Comparison of ENCODE assay signal across 11 mouse cellular contexts in the genomic region with DNA sequence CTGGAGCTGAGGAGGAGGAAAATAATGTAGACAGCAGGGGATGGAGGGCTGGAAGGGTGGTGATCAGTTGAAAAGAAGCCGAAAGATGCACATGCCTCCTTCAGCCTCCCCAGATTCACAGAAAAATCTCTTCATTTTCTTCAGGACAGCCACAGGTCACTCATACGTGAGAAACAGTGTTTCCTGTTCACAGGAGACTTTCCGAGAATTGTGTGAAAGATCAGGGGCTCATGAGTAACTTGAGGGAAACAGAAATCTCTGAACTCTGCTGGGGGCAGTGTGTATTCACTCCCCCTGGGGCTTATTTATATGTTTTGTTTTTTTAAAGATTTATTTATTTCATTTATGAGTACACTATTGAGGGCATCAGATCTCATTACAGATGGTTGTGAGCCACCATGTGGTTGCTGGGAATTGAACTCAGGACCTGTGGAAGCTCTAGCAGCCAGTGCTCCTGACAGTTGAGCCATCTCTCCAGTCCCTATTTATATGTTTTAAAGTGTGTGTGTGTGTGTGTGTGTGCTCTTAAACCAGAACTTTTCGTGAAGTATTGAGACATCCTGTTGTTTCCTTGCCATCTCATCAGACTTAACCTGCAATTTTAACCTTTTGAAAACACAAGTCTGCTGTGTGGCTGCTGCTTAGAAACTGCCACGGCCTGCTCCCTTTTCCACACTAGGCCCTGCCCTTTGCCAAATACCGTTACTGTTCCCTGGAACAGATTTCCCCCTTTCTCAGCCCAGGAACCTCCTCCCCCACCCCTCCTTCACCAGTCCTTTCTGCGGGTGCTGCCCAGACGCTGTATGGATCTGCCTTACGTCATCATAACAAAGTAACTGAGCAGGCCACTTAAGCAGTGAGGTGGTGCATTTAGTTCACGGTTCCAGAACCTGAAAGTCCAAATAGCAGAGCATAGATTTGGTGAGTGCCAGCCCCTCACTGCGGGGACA.
DNase-seq lines count a peak whose midpoint lies in the region; ATAC-seq and TF ChIP-seq lines count a peak whose summit lies in the region.
"Had no signal": no experiment of that assay in that cellular context is flagged by ENCODE, and none has a peak within 500 bp of the region (broad histone marks: within the 10 kb centered on the region; RNA-seq: fewer than 3 reads in every experiment).

No protein-coding gene starts in this region.

- H3K9me3 ChIP-seq in midbrain, embryonic 11.5 days (ENCODE audit: control insufficient read depth, low read length), result peaks cover 3% of the 10 kb centered on the region; the same call in 1 of the 2 replicates
- no peaks in the 10 kb centered on the region for H3K9me3 ChIP-seq in midbrain, postnatal 0 days (ENCODE audit: low read length)
- no peaks in the 10 kb centered on the region for H3K9me3 ChIP-seq in forebrain, embryonic 15.5 days
- no peaks in the 10 kb centered on the region for H3K9me3 ChIP-seq in midbrain, embryonic 16.5 days (replicated peaks; ENCODE audit: control insufficient read depth, low read length, poor library complexity, severe bottlenecking)
- H3K9me3 ChIP-seq: neural tube, embryonic 12.5 days had no signal

- no peak overlapping the region for H3K9ac ChIP-seq in midbrain, embryonic 11.5 days (ENCODE audit: low read length)
- no peak overlapping the region for H3K9ac ChIP-seq in midbrain, postnatal 0 days (replicated peaks; ENCODE audit: low read length, poor library complexity, severe bottlenecking)
- no peak overlapping the region for H3K9ac ChIP-seq in forebrain, embryonic 15.5 days (replicated peaks)
- H3K9ac ChIP-seq in midbrain, embryonic 16.5 days (ENCODE audit: low read depth, low read length), result no peak overlapping the region
- H3K9ac ChIP-seq: neural tube, embryonic 12.5 days had no signal

- H3K27ac ChIP-seq in midbrain, embryonic 11.5 days (ENCODE audit: low read depth, low read length), result no peak overlapping the region
- no peak overlapping the region for H3K27ac ChIP-seq in midbrain, postnatal 0 days (ENCODE audit: low read depth, low read length)
- peak overlapping the region; percentile 71 for H3K27ac ChIP-seq in forebrain, embryonic 15.5 days (replicated peaks)
- H3K27ac ChIP-seq in midbrain, embryonic 16.5 days (ENCODE audit: low read length), result peak overlapping the region; percentile 45

- no peak overlapping the region for H3K4me2 ChIP-seq in midbrain, embryonic 11.5 days
- H3K4me2 ChIP-seq in midbrain, postnatal 0 days (ENCODE audit: low read depth, low read length, poor library complexity, severe bottlenecking), result no peak overlapping the region
- H3K4me2 ChIP-seq in forebrain, embryonic 15.5 days (replicated peaks), result no peak overlapping the region
- no peak overlapping the region for H3K4me2 ChIP-seq in midbrain, embryonic 16.5 days (ENCODE audit: low read length)
- H3K4me2 ChIP-seq: neural tube, embryonic 12.5 days had no signal

- 56% methylated on average over 11 of the region's 11 CpGs for WGBS in midbrain, embryonic 11.5 days
- 47% methylated on average over 11 of the region's 11 CpGs for WGBS in midbrain, postnatal 0 days
- 23% methylated on average over 11 of the region's 11 CpGs for WGBS in forebrain, embryonic 15.5 days
- 41% methylated on average over 11 of the region's 11 CpGs for WGBS in midbrain, embryonic 16.5 days

- ATAC-seq in midbrain, embryonic 11.5 days (ENCODE audit: low FRiP score), result peak; percentile 14; the same call in 1 of the 2 replicates
- ATAC-seq in midbrain, postnatal 0 days (ENCODE audit: low FRiP score), result no peak
- peak; percentile 32 for ATAC-seq in forebrain, embryonic 15.5 days (replicated peaks)
- no peak for ATAC-seq in midbrain, embryonic 16.5 days

- no peak overlapping the region for H3K4me3 ChIP-seq in midbrain, embryonic 11.5 days (ENCODE audit: low read depth, low read length)
- no peak overlapping the region for H3K4me3 ChIP-seq in midbrain, postnatal 0 days (ENCODE audit: low read depth, low read length)
- H3K4me3 ChIP-seq in forebrain, embryonic 15.5 days, result no peak overlapping the region
- H3K4me3 ChIP-seq in midbrain, embryonic 16.5 days (ENCODE audit: low read depth, low read length), result no peak overlapping the region
- H3K4me3 ChIP-seq: neural tube, embryonic 12.5 days had no signal

- no peak for TF ChIP-seq POLR2A in brain, embryonic 14.5 days (IDR thresholded peaks at IDR 0.05; ENCODE audit: borderline replicate concordance, extremely low read depth, insufficient read depth, insufficient read length, poor library complexity, severe bottlenecking)

- no peaks in the 10 kb centered on the region for H3K27me3 ChIP-seq in midbrain, embryonic 11.5 days (ENCODE audit: control insufficient read depth, insufficient read depth, low read length)
- H3K27me3 ChIP-seq in midbrain, postnatal 0 days (ENCODE audit: insufficient read depth, low read length), result no peaks in the 10 kb centered on the region
- H3K27me3 ChIP-seq in forebrain, embryonic 15.5 days, result no peaks in the 10 kb centered on the region
- no peaks in the 10 kb centered on the region for H3K27me3 ChIP-seq in midbrain, embryonic 16.5 days (ENCODE audit: control insufficient read depth, insufficient read depth, low read depth, low read length)
- H3K27me3 ChIP-seq: neural tube, embryonic 12.5 days had no signal

- peaks cover 13% of the 10 kb centered on the region for H3K4me1 ChIP-seq in midbrain, embryonic 11.5 days (ENCODE audit: control insufficient read depth, insufficient read depth, low read length)
- H3K4me1 ChIP-seq in midbrain, postnatal 0 days (ENCODE audit: insufficient read depth, low read length), result peaks cover 20% of the 10 kb centered on the region; the same call in 1 of the 2 replicates
- peaks cover 56% of the 10 kb centered on the region for H3K4me1 ChIP-seq in forebrain, embryonic 15.5 days
- H3K4me1 ChIP-seq in midbrain, embryonic 16.5 days (ENCODE audit: control insufficient read depth, insufficient read depth, low read length), result peaks cover 43% of the 10 kb centered on the region

- no peak for TF ChIP-seq CTCF in midbrain, postnatal 0 days (IDR thresholded peaks at IDR 0.05)
- TF ChIP-seq CTCF in brain, embryonic 14.5 days (IDR thresholded peaks at IDR 0.05; ENCODE audit: borderline replicate concordance, extremely low read depth, insufficient read depth, insufficient read length), result no peak

- DNase-seq in midbrain, embryonic 11.5 days (ENCODE audit: low spot score, missing footprints), result no peak
- DNase-seq in midbrain, postnatal 0 days (ENCODE audit: low spot score), result no peak
- peak; percentile 81 for DNase-seq in brain, embryonic 14.5 days (ENCODE audit: low read depth)
- no peak for DNase-seq in cerebellum, postnatal 25 days
- DNase-seq in adrenal gland, adult 8-10 months, result no peak
- DNase-seq: lung, postnatal 14 days; spleen, adult 18-20 months; thymus, postnatal 4 days had no signal

- peaks cover 2% of the 10 kb centered on the region; the same call in 1 of the 2 replicates for H3K36me3 ChIP-seq in midbrain, embryonic 11.5 days (ENCODE audit: control insufficient read depth, insufficient read depth, low read length)
- H3K36me3 ChIP-seq in midbrain, postnatal 0 days (ENCODE audit: insufficient read depth, low read length), result no peaks in the 10 kb centered on the region
- H3K36me3 ChIP-seq in forebrain, embryonic 15.5 days, result 0 out of 2 replicates have a peak, but pooled peaks cover 3% of the 10 kb centered on the region
- no peaks in the 10 kb centered on the region for H3K36me3 ChIP-seq in midbrain, embryonic 16.5 days (ENCODE audit: control insufficient read depth, insufficient read depth, low read length)

Comparison
In these comparisons a context has a peak if more than half of its experiments do, and no peak if none do; other contexts are left out.
1. ATAC-seq: peak in midbrain, embryonic 11.5 days (single experiment) and forebrain, embryonic 15.5 days (single experiment); none in midbrain, postnatal 0 days (single experiment) and midbrain, embryonic 16.5 days (single experiment).
2. H3K27ac ChIP-seq: peak in forebrain, embryonic 15.5 days (single experiment) and midbrain, embryonic 16.5 days (single experiment); none in midbrain, embryonic 11.5 days (single experiment) and midbrain, postnatal 0 days (single experiment).